Mouse (Mus musculus) cerebellum, adult 2 months (tissue): ENCODE results near the gene BC052040. TPM values are rescaled to one million over a fixed set of nuclear protein-coding genes. Genes with fewer than 3 reads are reported as not detected.

Experiments used
- DNase-seq, 2 experiments: peaks; one replicate each; pipeline ENCODE4 v3.0.0; 2021
- H3K27ac ChIP-seq: fragments of 200-500 bp; 2 replicates; pipeline ENCODE4 v1.5.1; 2012; ENCODE audit warnings: low read length, control low read depth, inconsistent platforms; ENCODE audit not compliant: insufficient read depth
- H3K27me3 ChIP-seq: fragments of 200-500 bp; 2 replicates; pipeline ENCODE4 v1.6.1; 2012; ENCODE audit warnings: inconsistent platforms, mild to moderate bottlenecking, low read length, moderate library complexity; ENCODE audit not compliant: control insufficient read depth, insufficient read depth
- H3K4me1 ChIP-seq: fragments of 200-500 bp; 2 replicates; pipeline ENCODE4 v1.6.1; 2011; ENCODE audit warnings: low read length; ENCODE audit not compliant: control insufficient read depth, insufficient read depth
- H3K4me3 ChIP-seq: fragments of 200-500 bp; replicated peaks from 2 replicates; pipeline ENCODE3; 2011; ENCODE audit warnings: mild to moderate bottlenecking, low read depth, low read length, control low read depth; ENCODE audit not compliant: insufficient read depth
- CTCF ChIP-seq: fragments of 200-500 bp; IDR thresholded peaks from 2 replicates; pipeline ENCODE4 v1.5.1; 2011; ENCODE audit warnings: low read depth, mild to moderate bottlenecking, control low read depth, low read length, moderate library complexity, borderline replicate concordance; ENCODE audit not compliant: insufficient read depth
- POLR2A ChIP-seq: fragments of 200-500 bp; IDR thresholded peaks from 2 replicates; pipeline ENCODE4 v1.6.1; 2011; ENCODE audit warnings: low read length, control low read depth, borderline replicate concordance; ENCODE audit not compliant: insufficient read depth
- WGBS: fragments of 180-500 bp; shearing (Covaris S2); methylation state at CpG from one replicate; pipeline ENCODE4 v1.1.7; 2018; 5-methylcytosine and 5-hydroxymethylcytosine counted together
- polyA plus RNA-seq: library from polyadenylated mRNA; depleted of rRNA; stranded (reverse); fragments of >200 nt; gene quantifications from 2 replicates; pipeline ENCODE4 v1.2.3, GENCODE M21; 2012

Gene BC052040
- polyA plus RNA-seq, 1 experiment = 7.4 TPM

DNA sequence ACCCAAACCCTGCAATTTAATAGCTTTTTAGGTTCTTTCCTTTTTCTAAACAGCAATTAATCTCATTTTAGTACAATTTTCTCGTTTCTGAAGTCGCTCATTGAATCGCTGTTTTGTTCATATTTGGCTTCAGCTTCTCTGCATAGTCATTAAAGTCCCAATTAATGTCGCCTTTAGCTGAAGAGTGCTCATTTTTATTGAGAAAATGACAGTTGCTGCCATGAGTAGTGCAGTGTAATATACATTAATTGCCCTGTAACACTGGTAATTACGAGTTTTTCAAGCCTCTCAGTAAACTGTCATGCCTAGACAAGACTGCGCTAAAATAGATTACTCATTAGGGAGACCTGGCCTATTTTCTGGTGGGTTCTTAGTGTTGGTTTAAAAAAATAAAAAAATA lies 144.0 kb downstream of the BC052040 start:
- no peak for TF ChIP-seq CTCF
- no peak for TF ChIP-seq POLR2A
- H3K4me1 ChIP-seq = no peaks in the 10 kb centered on the region
- no peaks in the 10 kb centered on the region for H3K27me3 ChIP-seq
- no peak overlapping the region for H3K4me3 ChIP-seq
- WGBS = 88% methylated on average over 6 of the region's 6 CpGs
- no peak for DNase-seq
- no peak overlapping the region for H3K27ac ChIP-seq

DNA sequence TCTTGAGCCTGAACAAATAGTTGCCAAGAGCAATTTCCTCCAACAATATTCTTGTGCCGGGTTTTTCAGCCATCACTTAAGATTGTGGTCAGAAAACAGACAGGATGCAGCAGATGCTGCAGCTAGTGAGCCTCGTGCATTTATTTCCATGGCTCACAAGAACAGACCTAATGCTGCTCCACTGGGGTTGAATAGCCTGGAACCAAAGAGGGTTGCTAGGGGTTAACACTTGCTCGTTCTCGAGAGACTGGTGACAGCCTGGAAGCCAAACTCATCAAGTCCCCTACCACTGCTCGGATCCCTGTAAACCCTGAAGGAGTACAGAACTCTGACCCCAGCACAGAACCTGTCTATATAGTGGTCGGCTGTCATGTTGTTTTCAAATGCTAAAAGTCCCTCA lies 144.4 kb downstream of the BC052040 start:
- no peaks in the 10 kb centered on the region for H3K27me3 ChIP-seq
- TF ChIP-seq CTCF (no peak), POLR2A (no peak)
- no peak overlapping the region for H3K27ac ChIP-seq
- no peak overlapping the region for H3K4me3 ChIP-seq
- 46% methylated on average over 6 of the region's 6 CpGs for WGBS
- no peaks in the 10 kb centered on the region for H3K4me1 ChIP-seq
- DNase-seq = no peak

DNA sequence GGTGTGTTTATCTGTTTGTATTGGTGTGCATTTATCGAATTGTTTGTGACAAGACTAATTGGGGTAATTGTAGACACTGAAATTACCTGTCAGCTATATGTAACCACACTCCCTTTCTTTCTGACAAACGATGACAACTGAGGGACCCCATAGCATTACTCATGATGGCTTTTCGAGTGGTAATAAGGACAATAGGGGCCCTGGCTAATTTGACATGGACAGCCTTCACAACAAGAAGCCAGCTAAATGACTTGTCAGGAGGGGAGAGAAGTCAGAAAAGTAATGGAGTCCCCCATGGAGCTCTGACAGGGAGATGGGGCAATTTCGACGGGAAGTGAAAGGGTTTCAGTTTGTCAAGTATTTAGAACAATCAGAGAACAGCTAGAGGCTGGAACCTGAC lies 145.3 kb downstream of the BC052040 start:
- Histone ChIP-seq H3K4me3 (no peak overlapping the region), H3K4me1 (no peaks in the 10 kb centered on the region), H3K27me3 (no peaks in the 10 kb centered on the region), H3K27ac (no peak overlapping the region)
- no peak for DNase-seq
- TF ChIP-seq POLR2A = no peak
- no peak for TF ChIP-seq CTCF
- 46% methylated on average over 5 of the region's 5 CpGs for WGBS

DNA sequence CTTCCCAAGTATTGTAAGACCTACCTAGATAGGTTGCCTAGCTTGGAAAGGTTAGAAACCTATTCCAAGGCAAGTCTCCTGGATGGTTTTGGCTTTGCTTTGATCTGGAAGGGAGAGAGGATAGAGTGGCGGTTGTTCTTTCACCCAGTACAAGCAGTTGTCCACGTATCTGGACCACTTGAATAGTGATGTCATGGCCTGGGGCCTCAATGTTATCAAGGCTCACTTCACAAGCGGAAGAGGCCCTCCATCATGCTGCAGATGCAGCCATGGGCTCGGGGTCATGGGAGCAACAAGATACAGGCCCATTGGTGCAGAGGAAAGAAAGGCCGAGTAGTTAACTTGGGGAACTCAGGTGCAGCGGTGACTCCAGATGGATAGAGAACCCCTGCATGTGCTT lies 147.1 kb downstream of the BC052040 start:
- Histone ChIP-seq H3K27ac (no peak overlapping the region), H3K27me3 (no peaks in the 10 kb centered on the region), H3K4me1 (no peaks in the 10 kb centered on the region), H3K4me3 (no peak overlapping the region)
- WGBS = 93% methylated on average over 6 of the region's 6 CpGs
- TF ChIP-seq POLR2A = no peak
- TF ChIP-seq CTCF = no peak
- DNase-seq = no peak

DNA sequence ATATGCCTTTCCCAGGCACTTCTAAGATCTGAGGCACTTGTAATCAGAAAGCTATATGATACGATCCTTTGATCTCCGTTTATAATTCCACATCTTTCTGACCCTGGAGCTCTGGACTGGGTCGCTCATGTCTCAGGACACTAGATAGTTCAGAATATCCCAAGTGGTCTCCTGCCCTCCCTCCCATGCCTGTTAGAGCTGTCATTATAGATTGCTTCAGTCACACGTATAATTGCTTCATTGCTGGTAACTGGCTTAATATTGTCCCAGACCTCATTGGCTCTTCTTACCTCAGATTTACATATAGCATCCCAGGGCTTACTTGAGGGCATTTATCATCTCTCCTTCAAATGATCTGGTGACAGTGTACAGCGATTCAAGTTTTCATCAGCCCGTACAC lies 149.0 kb downstream of the BC052040 start:
- TF ChIP-seq CTCF (no peak), POLR2A (no peak)
- DNase-seq = no peak
- H3K4me3 ChIP-seq = no peak overlapping the region
- no peaks in the 10 kb centered on the region for H3K4me1 ChIP-seq
- no peaks in the 10 kb centered on the region for H3K27me3 ChIP-seq
- WGBS = 75% methylated on average over 6 of the region's 6 CpGs
- no peak overlapping the region for H3K27ac ChIP-seq

DNA sequence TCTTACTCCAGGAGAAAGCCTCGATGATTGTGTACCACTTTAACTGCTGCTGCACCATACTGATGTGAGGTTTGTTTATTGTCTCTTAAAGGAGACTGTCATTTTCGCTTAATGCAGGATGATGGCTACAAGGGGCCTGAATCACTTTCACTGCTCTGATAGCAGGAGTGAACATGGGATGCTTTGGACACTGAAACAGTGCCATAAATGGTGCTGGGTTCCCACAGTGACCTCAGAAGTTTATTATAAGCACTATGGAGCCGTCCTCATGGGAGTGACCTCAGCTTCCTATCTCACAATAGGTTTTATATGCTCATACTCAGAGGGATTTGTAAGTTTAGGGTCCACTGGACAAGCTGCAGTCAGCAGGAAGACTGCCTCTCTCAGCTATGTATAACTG lies 149.7 kb downstream of the BC052040 start:
- no peak overlapping the region for H3K27ac ChIP-seq
- no peak overlapping the region for H3K4me3 ChIP-seq
- H3K4me1 ChIP-seq = no peaks in the 10 kb centered on the region
- H3K27me3 ChIP-seq = no peaks in the 10 kb centered on the region
- TF ChIP-seq POLR2A (no peak), CTCF (no peak)
- DNase-seq = no peak
- WGBS = 67% methylated on average over 3 of the region's 3 CpGs

DNA sequence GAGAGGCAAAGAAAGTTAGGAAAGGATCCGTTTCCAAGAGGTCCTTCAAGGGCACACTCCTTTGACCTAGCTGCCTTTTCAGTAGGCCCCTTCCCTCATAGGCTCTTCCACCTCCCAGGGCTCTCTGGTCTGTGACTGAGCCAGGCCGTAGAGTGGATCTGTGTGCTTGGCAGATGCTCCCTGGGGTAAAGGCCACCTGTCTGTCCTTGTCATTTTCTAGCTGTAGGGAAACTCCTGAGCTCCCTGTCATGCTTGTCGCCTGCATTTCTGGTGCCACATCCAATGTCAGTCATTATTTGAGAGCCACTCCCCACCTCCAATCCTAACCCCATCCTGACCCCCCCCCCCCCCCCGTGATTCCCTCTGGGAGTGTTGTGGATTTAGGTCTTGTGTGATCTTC lies 151.1 kb downstream of the BC052040 start:
- H3K4me1 ChIP-seq = no peaks in the 10 kb centered on the region
- DNase-seq = no peak
- TF ChIP-seq CTCF (no peak), POLR2A (no peak)
- no peaks in the 10 kb centered on the region for H3K27me3 ChIP-seq
- 61% methylated on average over 4 of the region's 4 CpGs for WGBS
- H3K27ac ChIP-seq = no peak overlapping the region
- H3K4me3 ChIP-seq = no peak overlapping the region

DNA sequence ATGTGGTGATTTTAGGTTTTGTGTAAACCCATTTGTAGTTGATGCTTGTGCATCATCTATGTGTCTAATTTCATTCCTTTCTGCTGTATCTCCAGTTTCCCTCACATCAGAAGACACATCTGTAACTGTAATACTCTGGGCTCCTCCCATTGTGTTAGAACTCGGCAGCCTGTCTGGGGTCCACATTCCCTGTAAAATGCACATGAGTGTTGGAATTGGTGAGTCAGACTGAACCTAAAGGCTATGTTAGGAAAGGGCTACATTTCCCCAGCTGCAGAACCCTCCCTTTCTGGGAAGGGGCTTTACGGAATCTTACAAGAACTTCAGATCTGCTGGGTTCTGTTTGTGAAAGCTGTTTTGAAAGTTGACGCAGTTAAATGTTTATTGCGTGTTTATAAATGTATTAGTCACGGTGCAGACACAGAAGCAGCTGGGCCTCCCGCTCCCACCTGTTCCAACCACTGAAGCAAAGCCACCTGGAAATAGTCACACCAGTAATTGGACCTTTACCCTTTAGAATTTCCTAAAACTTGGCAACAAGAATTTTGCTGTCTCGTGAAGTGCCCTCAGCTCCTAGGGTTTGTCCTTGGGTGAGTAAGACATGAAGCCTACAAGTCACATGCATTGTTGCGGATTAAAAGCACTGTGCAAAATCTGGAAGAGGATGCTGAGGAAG lies 151.6 kb downstream of the BC052040 start:
- 88% methylated on average over 8 of the region's 8 CpGs for WGBS
- TF ChIP-seq POLR2A (no peak), CTCF (no peak)

More for the DNA sequence above, 151.6 kb downstream of the BC052040 start:
- no peaks in the 10 kb centered on the region for H3K4me1 ChIP-seq
- no peak overlapping the region for H3K27ac ChIP-seq
- no peaks in the 10 kb centered on the region for H3K27me3 ChIP-seq
- no peak for DNase-seq
- H3K4me3 ChIP-seq = no peak overlapping the region
